Mouse (Mus musculus): Measurements from ENCODE around the gene Klhl9. TPM values are rescaled to one million over a fixed set of nuclear protein-coding genes. Genes with fewer than 3 reads are reported as not detected.

Gene Klhl9
- polyA plus RNA-seq, 1 experiment from 2014 or later: 95.6 TPM

Other genes starting within 250 kb of the Klhl9 start
- gene Ifnb1, start 199.7 kb downstream of the Klhl9 start, polyA plus RNA-seq (2016; fragmentation: Nextera tagmentation; extraction: Ambion mirVana): not detected in 2 replicates
- not detected in 2 replicates for gene Ifna15, start 164.2 kb downstream of the Klhl9 start, polyA plus RNA-seq (2016; fragmentation: Nextera tagmentation; extraction: Ambion mirVana)
- gene Ifna14, start 150.7 kb downstream of the Klhl9 start, polyA plus RNA-seq (2016; fragmentation: Nextera tagmentation; extraction: Ambion mirVana): not detected in 2 replicates
- not detected in 2 replicates for gene Ifna9, start 130.1 kb downstream of the Klhl9 start, polyA plus RNA-seq (2016; fragmentation: Nextera tagmentation; extraction: Ambion mirVana)
- not detected in 2 replicates for gene Ifna12, start 119.1 kb downstream of the Klhl9 start, polyA plus RNA-seq (2016; fragmentation: Nextera tagmentation; extraction: Ambion mirVana)
- gene C87499, start 88.1 kb downstream of the Klhl9 start, polyA plus RNA-seq (2016; fragmentation: Nextera tagmentation; extraction: Ambion mirVana): not detected in 2 replicates
- not detected in 2 replicates for gene Ifna13, start 78.0 kb downstream of the Klhl9 start, polyA plus RNA-seq (2016; fragmentation: Nextera tagmentation; extraction: Ambion mirVana)
- not detected in 2 replicates for gene Ifna16, start 45.5 kb downstream of the Klhl9 start, polyA plus RNA-seq (2016; fragmentation: Nextera tagmentation; extraction: Ambion mirVana)
- gene Ifna2, start 38.6 kb downstream of the Klhl9 start, polyA plus RNA-seq (2016; fragmentation: Nextera tagmentation; extraction: Ambion mirVana): not detected in 2 replicates
- not detected in 2 replicates for gene Ifnab, start 31.1 kb downstream of the Klhl9 start, polyA plus RNA-seq (2016; fragmentation: Nextera tagmentation; extraction: Ambion mirVana)
- gene Gm26566, start 660 bp downstream of the Klhl9 start, polyA plus RNA-seq (2016; fragmentation: Nextera tagmentation; extraction: Ambion mirVana): 0.80 and 1.1 TPM in 2 replicates
- gene Gm13271, start 32.4 kb upstream of the Klhl9 start, polyA plus RNA-seq (2016; fragmentation: Nextera tagmentation; extraction: Ambion mirVana): not detected in 2 replicates
- gene Gm13283, start 37.7 kb upstream of the Klhl9 start, polyA plus RNA-seq (2016; fragmentation: Nextera tagmentation; extraction: Ambion mirVana): 0.19 and 0.32 TPM in 2 replicates
- gene Gm13290, start 51.4 kb upstream of the Klhl9 start, polyA plus RNA-seq (2016; fragmentation: Nextera tagmentation; extraction: Ambion mirVana): 0.29 TPM in 1 of 2 replicates, not detected in the other
- not detected in 2 replicates for gene Gm13289, start 54.5 kb upstream of the Klhl9 start, polyA plus RNA-seq (2016; fragmentation: Nextera tagmentation; extraction: Ambion mirVana)
- gene Gm13272, start 57.4 kb upstream of the Klhl9 start, polyA plus RNA-seq (2016; fragmentation: Nextera tagmentation; extraction: Ambion mirVana): not detected in 2 replicates
- gene Ifnz, start 59.7 kb upstream of the Klhl9 start, polyA plus RNA-seq (2016; fragmentation: Nextera tagmentation; extraction: Ambion mirVana): 0.51 TPM in 1 of 2 replicates, not detected in the other
- gene Gm13276, start 63.2 kb upstream of the Klhl9 start, polyA plus RNA-seq (2016; fragmentation: Nextera tagmentation; extraction: Ambion mirVana): not detected in 2 replicates
- not detected in 2 replicates for gene Gm13277, start 66.2 kb upstream of the Klhl9 start, polyA plus RNA-seq (2016; fragmentation: Nextera tagmentation; extraction: Ambion mirVana)
- not detected in 2 replicates for gene Gm13278, start 69.1 kb upstream of the Klhl9 start, polyA plus RNA-seq (2016; fragmentation: Nextera tagmentation; extraction: Ambion mirVana)
- 0.34 TPM in 1 of 2 replicates, not detected in the other for gene Gm13275, start 72.0 kb upstream of the Klhl9 start, polyA plus RNA-seq (2016; fragmentation: Nextera tagmentation; extraction: Ambion mirVana)
- not detected in 2 replicates for gene Gm13279, start 74.9 kb upstream of the Klhl9 start, polyA plus RNA-seq (2016; fragmentation: Nextera tagmentation; extraction: Ambion mirVana)
- 0.62 TPM in 1 of 2 replicates, not detected in the other for gene Gm13285, start 77.2 kb upstream of the Klhl9 start, polyA plus RNA-seq (2016; fragmentation: Nextera tagmentation; extraction: Ambion mirVana)
- not detected in 2 replicates for gene Gm13287, start 80.8 kb upstream of the Klhl9 start, polyA plus RNA-seq (2016; fragmentation: Nextera tagmentation; extraction: Ambion mirVana)
- gene Gm13288, start 83.1 kb upstream of the Klhl9 start, polyA plus RNA-seq (2016; fragmentation: Nextera tagmentation; extraction: Ambion mirVana): 0.09 TPM in 1 of 2 replicates, not detected in the other
- gene Ifna7, start 93.8 kb upstream of the Klhl9 start, polyA plus RNA-seq (2016; fragmentation: Nextera tagmentation; extraction: Ambion mirVana): not detected in 2 replicates
- gene Ifna11, start 97.5 kb upstream of the Klhl9 start, polyA plus RNA-seq (2016; fragmentation: Nextera tagmentation; extraction: Ambion mirVana): not detected in 2 replicates
- not detected in 2 replicates for gene Ifna6, start 105.0 kb upstream of the Klhl9 start, polyA plus RNA-seq (2016; fragmentation: Nextera tagmentation; extraction: Ambion mirVana)
- gene Ifna5, start 113.1 kb upstream of the Klhl9 start, polyA plus RNA-seq (2016; fragmentation: Nextera tagmentation; extraction: Ambion mirVana): not detected in 2 replicates
- not detected in 2 replicates for gene Ifna4, start 119.4 kb upstream of the Klhl9 start, polyA plus RNA-seq (2016; fragmentation: Nextera tagmentation; extraction: Ambion mirVana)
- gene Ifna1, start 127.6 kb upstream of the Klhl9 start, polyA plus RNA-seq (2016; fragmentation: Nextera tagmentation; extraction: Ambion mirVana): not detected in 2 replicates
- not detected in 2 replicates for gene Ifne, start 157.7 kb upstream of the Klhl9 start, polyA plus RNA-seq (2016; fragmentation: Nextera tagmentation; extraction: Ambion mirVana)

Data from midbrain, embryonic 10.5 days (tissue).